Mouse (Mus musculus) ovary, adult 2 months (tissue): ENCODE data around the gene Defb26. TPM values are rescaled to one million over a fixed set of nuclear protein-coding genes. Genes with fewer than 3 reads are reported as not detected.

Source experiments
- polyA plus RNA-seq: library from polyadenylated mRNA; depleted of rRNA; stranded (reverse); fragments of >200 nt; gene quantifications from 2 replicates; pipeline ENCODE4 v1.2.3, GENCODE M21; 2012; rRNA removed

Defb26 gene
- not detected in 2 replicates for polyA plus RNA-seq

GRCm38 (mm10) chr2:152511592-152511991 is at the start of gene Defb26:
Gene Defb26, minus strand, starts transcription at chr2:152511692.

DNA sequence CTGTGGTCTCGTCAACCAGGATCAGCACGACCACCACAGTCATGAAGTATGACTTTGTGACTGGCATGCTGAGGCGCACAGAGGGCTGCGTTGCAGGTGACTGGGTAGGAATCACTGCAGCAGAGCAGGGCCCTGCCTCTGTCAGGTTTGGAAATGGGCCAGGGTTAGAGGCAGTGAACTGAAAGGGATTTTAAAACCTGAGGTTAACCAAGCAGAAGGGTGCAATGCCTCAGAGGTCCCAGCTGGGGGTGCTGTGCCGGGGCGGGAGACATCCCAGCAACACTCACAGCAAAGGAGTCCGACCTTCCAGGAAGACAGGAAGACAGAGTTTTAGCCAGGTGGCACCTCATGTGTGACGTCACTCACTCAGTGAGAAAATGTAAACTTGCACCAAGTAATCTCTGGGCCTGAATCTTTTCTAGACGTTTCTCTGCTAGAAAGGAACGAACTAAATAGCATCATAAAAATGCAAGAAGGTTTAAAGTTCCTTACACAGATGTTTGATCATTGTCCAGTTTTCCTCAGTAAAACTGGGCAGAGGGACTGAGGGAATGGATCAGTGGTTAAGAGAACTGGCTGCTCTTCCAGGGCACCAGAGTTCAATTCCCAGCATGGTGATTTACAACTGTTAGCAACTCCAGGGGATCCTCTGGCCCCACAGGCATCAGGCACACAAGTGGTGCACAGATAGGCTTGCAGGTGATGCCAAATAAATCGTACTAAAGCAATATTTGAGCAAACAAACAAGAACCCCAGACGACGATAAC is 28.6 kb upstream of the Defb26 start, which contains the start of gene Defb29:
TSS of gene Defb29 (minus strand) at position 155 of the 767 bp plus-strand sequence.

GRCm38 (mm10) chr2:152517981-152518380 is 6.5 kb upstream of the Defb26 start, which contains the start of gene Defb28:
Gene Defb28, plus strand, starts transcription at chr2:152518255.

GRCm38 (mm10) chr2:152490038-152490437 is 21.5 kb downstream of the Defb26 start, which contains the start of gene Defb22:
Gene Defb22, minus strand, starts transcription at chr2:152490138.

DNA sequence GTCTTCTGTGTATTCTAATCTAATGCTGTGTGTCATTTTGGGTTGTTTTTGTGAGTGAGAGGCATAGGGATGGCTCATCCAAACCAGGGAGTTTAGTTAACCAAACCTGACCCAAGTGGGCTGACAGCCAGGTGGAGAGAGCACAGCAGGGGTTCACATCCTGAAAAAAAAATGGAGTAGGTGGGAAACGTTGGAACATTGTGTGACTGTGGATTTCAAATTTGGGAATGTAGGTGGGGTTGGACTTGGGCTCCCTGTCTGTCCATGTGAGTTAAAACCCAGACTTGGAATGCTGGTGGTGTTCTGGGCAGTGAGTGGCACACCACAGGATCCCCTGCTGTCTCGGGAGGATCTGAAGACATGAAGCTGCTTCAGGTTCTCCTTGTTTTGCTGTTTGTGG is 34.7 kb downstream of the Defb26 start, which contains the start of gene Defb20:
TSS of gene Defb20 (plus strand) at position 301 of the 400 bp plus-strand sequence.

GRCm38 (mm10) chr2:152464570-152465150 is 46.8 kb downstream of the Defb26 start, which contains the start of gene Defb23:
Gene Defb23, minus strand, starts transcription at chr2:152464620.

Other genes with a start within 250 kb of the Defb26 start
- 54.5 and 56.4 TPM in 2 replicates for gene Tbc1d20, start 217.9 kb downstream of the Defb26 start, polyA plus RNA-seq
- gene Rbck1, start 179.0 kb downstream of the Defb26 start, polyA plus RNA-seq = 335 and 401 TPM in 2 replicates
- gene Trib3, start 167.7 kb downstream of the Defb26 start, polyA plus RNA-seq = 3.9 and 6.1 TPM in 2 replicates
- gene Nrsn2, start 135.1 kb downstream of the Defb26 start, polyA plus RNA-seq = 0.24 and 0.27 TPM in 2 replicates
- 47.1 and 55.3 TPM in 2 replicates for gene Sox12, start 113.6 kb downstream of the Defb26 start, polyA plus RNA-seq
- gene Zcchc3, start 96.7 kb downstream of the Defb26 start, polyA plus RNA-seq = 10.0 and 11.5 TPM in 2 replicates
- gene 6820408C15Rik, start 96.1 kb downstream of the Defb26 start, polyA plus RNA-seq = 4.9 and 5.1 TPM in 2 replicates
- not detected in 2 replicates for gene Defb23, start 47.1 kb downstream of the Defb26 start, polyA plus RNA-seq
- 0.39 TPM in 1 of 2 replicates, not detected in the other for gene Defb20, start 34.6 kb downstream of the Defb26 start, polyA plus RNA-seq
- not detected in 2 replicates for gene Defb22, start 21.6 kb downstream of the Defb26 start, polyA plus RNA-seq
- gene Defb28, start 6.6 kb upstream of the Defb26 start, polyA plus RNA-seq = not detected in 2 replicates
- gene Defb29, start 28.4 kb upstream of the Defb26 start, polyA plus RNA-seq = not detected in 2 replicates
- not detected in 2 replicates for gene Gm17416, start 57.6 kb upstream of the Defb26 start, polyA plus RNA-seq
- not detected in 2 replicates for gene Defb21, start 61.1 kb upstream of the Defb26 start, polyA plus RNA-seq
- gene Defb19, start 68.6 kb upstream of the Defb26 start, polyA plus RNA-seq = 39.7 and 66.9 TPM in 2 replicates
- gene Defb45, start 87.7 kb upstream of the Defb26 start, polyA plus RNA-seq = not detected in 2 replicates
- 0.46 and 0.64 TPM in 2 replicates for gene Defb36, start 92.6 kb upstream of the Defb26 start, polyA plus RNA-seq
- 1.7 TPM in 1 of 2 replicates, not detected in the other for gene Defb25, start 111.4 kb upstream of the Defb26 start, polyA plus RNA-seq
- 25.0 and 28.2 TPM in 2 replicates for gene Rem1, start 115.3 kb upstream of the Defb26 start, polyA plus RNA-seq
- 330 and 441 TPM in 2 replicates for gene H13, start 157.8 kb upstream of the Defb26 start, polyA plus RNA-seq
- 3.7 and 4.2 TPM in 2 replicates for gene Mcts2, start 175.3 kb upstream of the Defb26 start, polyA plus RNA-seq
- gene Id1, start 224.6 kb upstream of the Defb26 start, polyA plus RNA-seq = 383 and 402 TPM in 2 replicates
- gene Cox4i2, start 242.5 kb upstream of the Defb26 start, polyA plus RNA-seq = 6.7 and 9.5 TPM in 2 replicates